Mouse (Mus musculus) E14TG2a.4 (cell line): ENCODE measurements around the gene Mrc2.

Source experiments
- H3K27me3 ChIP-seq: 2 replicates; pipeline ENCODE4 v1.6.1; 2014; ENCODE audit warnings: low read length, control low read depth; ENCODE audit not compliant: insufficient read depth
- H3K36me3 ChIP-seq: 2 replicates; pipeline ENCODE4 v1.6.1; 2014; ENCODE audit warnings: low read length, control low read depth; ENCODE audit not compliant: insufficient read depth
- H3K4me1 ChIP-seq: replicated peaks from 2 replicates; pipeline ENCODE4 v1.6.1; 2014; ENCODE audit warnings: low read depth, low read length, control low read depth
- H3K4me3 ChIP-seq: replicated peaks from 2 replicates; pipeline ENCODE4 v1.5.1; 2014; ENCODE audit warnings: mild to moderate bottlenecking, low read length
- H3K9me3 ChIP-seq: 2 replicates; pipeline ENCODE4 v1.6.1; 2014; ENCODE audit warnings: low read length, control low read depth
- CTCF ChIP-seq: conservative IDR thresholded peaks from 2 replicates; pipeline ENCODE4 v1.5.1; 2014; ENCODE audit warnings: low read length
- NANOG ChIP-seq: IDR thresholded peaks from 2 replicates; pipeline ENCODE4 v1.6.1; 2014; ENCODE audit warnings: borderline replicate concordance, low read length, mixed read lengths
- POU5F1 ChIP-seq: IDR thresholded peaks from 2 replicates; pipeline ENCODE4 v1.6.1; 2014; ENCODE audit warnings: low read length, borderline replicate concordance

Mrc2 gene

DNA sequence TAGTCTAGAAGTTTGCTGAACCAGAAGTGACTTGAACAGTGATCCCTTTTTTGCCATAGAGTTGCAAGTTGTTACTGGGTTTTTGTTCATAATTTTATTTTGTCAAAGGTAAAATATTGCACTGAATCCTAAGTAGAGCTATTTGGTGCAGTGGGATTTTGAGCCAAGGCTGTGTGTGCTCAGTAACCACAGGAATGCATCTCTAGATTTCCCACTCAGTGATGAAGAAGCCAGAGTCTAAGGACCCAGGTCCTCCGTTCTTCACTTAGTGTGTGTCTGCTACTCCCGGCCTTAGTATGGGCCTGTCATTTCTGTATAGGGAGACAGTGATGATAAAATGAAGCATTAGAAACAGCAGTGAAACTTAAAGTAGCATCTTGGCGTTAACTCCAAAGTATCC is 27.5 kb upstream of the Mrc2 start:
- H3K36me3 ChIP-seq = peaks cover 87% of the 10 kb centered on the region
- H3K9me3 ChIP-seq = no peaks in the 10 kb centered on the region
- no peaks in the 10 kb centered on the region for H3K27me3 ChIP-seq
- peaks cover 3% of the 10 kb centered on the region; the same call in 1 of the 2 replicates for H3K4me1 ChIP-seq
- TF ChIP-seq CTCF (no peak), NANOG (no peak), POU5F1 (no peak)
- H3K4me3 ChIP-seq = no peak overlapping the region

- no peak for TF ChIP-seq NANOG
- peak; percentile 78 for TF ChIP-seq CTCF
- Histone ChIP-seq H3K27me3 (no peaks in the 10 kb centered on the region), H3K9me3 (no peaks in the 10 kb centered on the region), H3K36me3 (peaks cover 63% of the 10 kb centered on the region), H3K4me3 (no peak overlapping the region), H3K4me1 (peaks cover 6% of the 10 kb centered on the region; the same call in 1 of the 2 replicates)
Observed at GRCm38 (mm10) chr11:105270155-105270554, 22.3 kb upstream of the Mrc2 start.

DNA sequence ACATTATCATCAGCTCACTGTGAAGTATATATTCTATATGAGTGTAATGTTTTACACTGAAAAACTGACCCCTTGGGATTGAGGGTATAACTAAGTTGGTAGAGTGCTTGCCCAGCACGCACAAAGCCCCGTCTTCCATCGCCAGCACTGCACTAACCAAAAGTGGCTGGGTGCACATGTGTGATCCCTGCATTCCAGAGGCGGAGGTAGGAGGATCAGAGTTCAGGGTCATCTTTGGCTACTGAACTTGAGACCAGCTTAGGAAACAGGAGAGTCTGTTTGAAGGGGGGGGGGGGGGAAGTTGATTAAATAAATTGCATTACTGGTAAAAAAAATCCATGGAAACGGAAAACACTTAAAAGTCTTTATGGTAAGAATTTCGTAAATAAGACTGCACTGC is 12.0 kb upstream of the Mrc2 start:
- H3K9me3 ChIP-seq = no peaks in the 10 kb centered on the region

DNA sequence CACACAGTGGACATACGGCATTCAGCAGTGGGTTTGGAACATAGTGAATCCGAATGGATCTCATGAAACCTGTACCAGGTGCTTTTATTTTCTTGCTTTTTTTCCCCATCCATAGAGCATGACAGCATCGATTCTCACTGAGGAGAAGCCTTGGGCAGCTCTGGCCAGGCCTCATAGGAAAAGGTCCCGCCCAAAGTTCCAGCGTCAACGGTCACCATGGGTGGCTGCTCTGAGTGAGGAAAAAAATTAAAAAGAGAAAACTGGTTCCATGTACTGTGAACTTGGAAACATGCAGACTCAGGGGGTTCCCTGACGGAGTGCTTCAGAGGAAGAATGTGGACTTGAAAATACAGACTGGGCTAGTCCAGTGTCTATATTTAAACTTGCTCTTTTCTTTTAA is 11.2 kb upstream of the Mrc2 start:
- Histone ChIP-seq H3K4me1 (peaks cover 54% of the 10 kb centered on the region), H3K36me3 (peaks cover 83% of the 10 kb centered on the region), H3K4me3 (no peak overlapping the region), H3K27me3 (no peaks in the 10 kb centered on the region), H3K9me3 (no peaks in the 10 kb centered on the region)
- TF ChIP-seq POU5F1 (no peak), NANOG (no peak), CTCF (no peak)

More for the DNA sequence above, 12.0 kb upstream of the Mrc2 start:
- Histone ChIP-seq H3K27me3 (no peaks in the 10 kb centered on the region), H3K4me1 (peaks cover 46% of the 10 kb centered on the region), H3K36me3 (peaks cover 92% of the 10 kb centered on the region), H3K4me3 (no peak overlapping the region)
- TF ChIP-seq CTCF = no peak
- no peak for TF ChIP-seq NANOG
- no peak for TF ChIP-seq POU5F1

DNA sequence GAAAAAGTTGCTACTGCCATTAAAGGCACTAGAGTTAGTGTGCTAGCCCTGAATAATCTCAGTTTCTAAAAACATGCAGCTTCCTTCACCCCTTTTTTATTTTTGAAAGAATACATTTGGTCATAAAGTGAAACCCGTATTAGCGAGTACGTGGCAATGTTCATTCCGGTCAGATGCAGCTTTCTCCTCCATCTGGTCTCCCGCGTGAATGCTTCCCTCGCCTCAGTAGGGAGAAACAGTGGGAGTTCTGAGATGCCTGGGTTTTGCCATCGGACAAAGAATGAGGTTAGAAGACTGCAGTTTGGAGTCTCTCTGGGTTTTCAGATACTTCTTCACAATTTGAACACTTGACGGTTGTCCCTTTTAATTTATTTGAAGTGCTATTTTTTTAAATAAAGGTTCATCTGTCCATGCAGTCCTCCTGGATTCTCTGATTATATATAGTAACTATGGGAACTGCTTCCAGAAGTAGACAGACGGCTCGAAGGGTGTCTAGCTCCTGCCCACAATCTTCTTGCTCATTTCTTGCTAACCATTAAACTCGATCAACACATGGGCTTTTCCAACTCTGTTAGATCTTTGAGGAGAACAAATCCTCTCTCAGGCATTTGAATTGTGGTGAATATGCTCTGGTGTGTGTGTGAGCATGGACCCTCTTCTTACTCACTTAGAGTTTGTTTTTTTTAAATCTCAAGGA is 10.5 kb upstream of the Mrc2 start:
- H3K4me3 ChIP-seq = no peak overlapping the region
- H3K4me1 ChIP-seq = peaks cover 60% of the 10 kb centered on the region
- no peak for TF ChIP-seq POU5F1
- TF ChIP-seq CTCF = no peak
- no peak for TF ChIP-seq NANOG
- no peaks in the 10 kb centered on the region for H3K27me3 ChIP-seq
- H3K9me3 ChIP-seq = no peaks in the 10 kb centered on the region
- H3K36me3 ChIP-seq = peaks cover 78% of the 10 kb centered on the region

DNA sequence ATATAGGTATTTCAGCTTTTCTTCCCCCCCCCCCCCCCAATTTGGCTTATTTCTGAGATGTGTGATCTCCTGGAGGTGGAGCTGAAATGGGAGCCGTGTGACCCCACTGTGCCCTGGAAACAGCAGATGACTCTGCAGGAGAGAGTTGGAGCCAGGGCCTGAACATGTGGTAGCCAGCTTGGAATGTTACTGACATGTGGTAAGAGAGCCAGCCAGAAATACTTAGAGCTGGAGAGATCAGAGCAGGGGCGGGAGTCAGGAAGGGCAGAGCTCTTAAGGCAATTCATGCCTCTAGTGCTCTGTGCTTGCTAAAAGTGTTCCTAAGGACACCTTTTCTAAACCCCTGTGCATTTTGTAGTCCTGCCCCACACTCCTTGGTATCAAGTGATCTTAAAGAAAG is 10.0 kb upstream of the Mrc2 start:
- H3K27me3 ChIP-seq = no peaks in the 10 kb centered on the region
- H3K36me3 ChIP-seq = peaks cover 77% of the 10 kb centered on the region
- H3K4me3 ChIP-seq = no peak overlapping the region
- TF ChIP-seq NANOG = no peak
- no peak for TF ChIP-seq POU5F1
- no peak for TF ChIP-seq CTCF
- H3K4me1 ChIP-seq = peaks cover 65% of the 10 kb centered on the region
- H3K9me3 ChIP-seq = no peaks in the 10 kb centered on the region

GRCm38 (mm10) chr11:105283016-105283415 is 9.4 kb upstream of the Mrc2 start:
- TF ChIP-seq CTCF = no peak
- TF ChIP-seq NANOG = no peak
- no peak for TF ChIP-seq POU5F1
- Histone ChIP-seq H3K36me3 (peaks cover 74% of the 10 kb centered on the region), H3K27me3 (no peaks in the 10 kb centered on the region), H3K9me3 (no peaks in the 10 kb centered on the region), H3K4me3 (no peak overlapping the region), H3K4me1 (peaks cover 65% of the 10 kb centered on the region)

DNA sequence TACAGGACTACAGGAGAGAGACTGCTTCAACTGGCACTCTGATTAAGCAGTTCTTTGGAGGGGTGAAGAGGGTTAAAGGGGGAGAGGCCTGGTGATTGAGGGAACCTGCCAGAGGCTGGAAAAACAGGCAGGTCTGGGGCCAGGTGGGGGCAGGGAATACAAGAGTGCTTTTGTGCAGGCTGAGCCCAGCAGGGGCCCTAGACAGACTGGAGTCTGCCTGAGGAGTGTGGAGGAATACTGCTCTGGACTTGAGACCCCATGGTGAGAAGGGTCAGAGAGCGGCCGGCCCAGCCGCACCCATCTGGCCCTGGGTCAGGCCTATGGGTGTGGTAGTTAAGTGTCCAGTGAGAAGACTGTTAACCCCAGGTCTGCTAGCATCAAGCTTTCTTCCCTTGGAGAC is 6.7 kb upstream of the Mrc2 start:
- no peaks in the 10 kb centered on the region for H3K9me3 ChIP-seq
- H3K4me1 ChIP-seq = peaks cover 80% of the 10 kb centered on the region
- H3K27me3 ChIP-seq = peaks cover 14% of the 10 kb centered on the region
- TF ChIP-seq NANOG (no peak), CTCF (no peak), POU5F1 (no peak)
- 0 out of 2 replicates have a peak overlapping the region, but pooled peaks have one; percentile 2 for H3K4me3 ChIP-seq
- peaks cover 52% of the 10 kb centered on the region for H3K36me3 ChIP-seq

DNA sequence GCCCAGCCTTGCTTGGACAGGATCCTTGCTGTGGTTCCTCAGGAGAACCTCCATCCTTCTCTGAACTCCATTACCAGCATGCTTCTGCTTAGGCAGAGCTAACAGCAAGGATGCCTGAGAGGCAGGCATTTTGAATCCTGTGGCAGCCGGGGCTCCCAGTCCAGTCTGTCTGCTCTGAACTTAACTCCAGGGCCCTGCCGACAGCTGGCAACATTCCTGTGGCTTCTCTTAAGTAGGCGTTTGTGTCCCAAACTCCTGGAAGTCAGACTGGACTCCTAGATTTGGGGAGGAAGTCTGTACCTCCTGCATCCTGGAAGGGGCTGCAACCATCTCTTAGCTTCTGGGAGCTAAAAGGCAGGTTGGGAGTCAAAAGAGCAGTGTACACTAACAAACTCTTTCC is 3.0 kb upstream of the Mrc2 start:
- Histone ChIP-seq H3K4me3 (no peak overlapping the region), H3K9me3 (no peaks in the 10 kb centered on the region), H3K36me3 (peaks cover 19% of the 10 kb centered on the region), H3K4me1 (peaks cover 71% of the 10 kb centered on the region), H3K27me3 (peaks cover 50% of the 10 kb centered on the region)
- no peak for TF ChIP-seq POU5F1
- no peak for TF ChIP-seq CTCF
- no peak for TF ChIP-seq NANOG
